Mouse (Mus musculus) adrenal gland, adult 2 months (tissue): ENCODE measurements around the gene Hdac1. TPM values are rescaled to one million over a fixed set of nuclear protein-coding genes. Genes with fewer than 3 reads are reported as not detected.

Experiments used
- DNase-seq: peaks from one replicate; pipeline ENCODE4 v3.0.0; 2021
- microRNA-seq, 2 experiments: library from miRNA; unstranded; fragments of <30 nt; microRNA quantifications; one replicate each; pipeline ENCODE4 v1.2.0; 2021
- polyA plus RNA-seq: library from polyadenylated mRNA; depleted of rRNA; stranded (reverse); fragments of >200 nt; gene quantifications from 2 replicates; pipeline ENCODE4 v1.2.3, GENCODE M21; 2012; rRNA removed
- total RNA-seq, 2 experiments: library from RNA; stranded (reverse); gene quantifications; 2 replicates each; pipeline ENCODE4 v1.2.3; 2021

The Hdac1 gene
- total and polyA plus RNA-seq, 3 experiments, result 17.2 to 53.9 (median 44.4) TPM

- no peak for DNase-seq
Observed at GRCm38 (mm10) chr4:129476047-129476446, 66.5 kb downstream of the Hdac1 start.

Small RNAs within 50 kb of the gene (microRNA-seq; reads per million reads assigned to microRNA genes)
- gene Mir8119, result 0 reads per million in 2 experiments

Other genes with a start within 250 kb of the Hdac1 start
- 100 to 1,000 TPM; 116 to 144 TPM for gene Rbbp4, start 207.3 kb downstream of the Hdac1 start, total RNA-seq
- 9.7 and 10.4 TPM in 2 replicates for gene Rbbp4, start 207.3 kb downstream of the Hdac1 start, polyA plus RNA-seq
- gene Zbtb8os, start 207.0 kb downstream of the Hdac1 start, total RNA-seq, result 10 to 100 TPM; 42.7 to 48.4 TPM
- gene Zbtb8os, start 207.0 kb downstream of the Hdac1 start, polyA plus RNA-seq, result 4.1 and 5.3 TPM in 2 replicates
- gene Zbtb8a, start 164.6 kb downstream of the Hdac1 start, total RNA-seq, result 1 to 10 TPM; 6.1 to 6.4 TPM
- 2.4 and 2.7 TPM in 2 replicates for gene Zbtb8a, start 164.6 kb downstream of the Hdac1 start, polyA plus RNA-seq
- gene Zbtb8b, start 101.9 kb downstream of the Hdac1 start, total RNA-seq, result under 1 TPM; 0.12 to 0.35 TPM
- gene Zbtb8b, start 101.9 kb downstream of the Hdac1 start, polyA plus RNA-seq, result 0.07 TPM in 1 of 2 replicates, not detected in the other
- gene Bsdc1, start 81.1 kb downstream of the Hdac1 start, total RNA-seq, result 10 to 100 TPM; 72.1 to 72.4 TPM
- gene Bsdc1, start 81.1 kb downstream of the Hdac1 start, polyA plus RNA-seq, result 15.1 and 18.8 TPM in 2 replicates
- not detected for gene Tssk3, start 51.7 kb downstream of the Hdac1 start, total RNA-seq
- not detected in 2 replicates for gene Tssk3, start 51.7 kb downstream of the Hdac1 start, polyA plus RNA-seq
- not detected for gene Fam229a, start 51.5 kb downstream of the Hdac1 start, total RNA-seq
- gene Fam229a, start 51.5 kb downstream of the Hdac1 start, polyA plus RNA-seq, result 1.0 and 2.1 TPM in 2 replicates
- 10 to 100 TPM; 39.8 to 46.4 TPM for gene Marcksl1, start 29.1 kb downstream of the Hdac1 start, total RNA-seq
- 48.8 and 67.4 TPM in 2 replicates for gene Marcksl1, start 29.1 kb downstream of the Hdac1 start, polyA plus RNA-seq
- 1 to 10 TPM; 3.2 to 4.1 TPM for gene Lck, start 30.9 kb upstream of the Hdac1 start, total RNA-seq
- 1.2 and 1.7 TPM in 2 replicates for gene Lck, start 30.9 kb upstream of the Hdac1 start, polyA plus RNA-seq
- gene Fam167b, start 35.8 kb upstream of the Hdac1 start, total RNA-seq, result 10 to 100 TPM; 29.6 to 31.1 TPM
- gene Fam167b, start 35.8 kb upstream of the Hdac1 start, polyA plus RNA-seq, result 53.7 and 75.5 TPM in 2 replicates
- gene Eif3i, start 57.9 kb upstream of the Hdac1 start, total RNA-seq, result 100 to 1,000 TPM; 171 to 194 TPM
- gene Eif3i, start 57.9 kb upstream of the Hdac1 start, polyA plus RNA-seq, result 147 and 171 TPM in 2 replicates
- gene Tmem234, start 58.0 kb upstream of the Hdac1 start, total RNA-seq, result 100 to 1,000 TPM in 1 of 2 experiments, 10 to 100 TPM in 1; 90.9 to 100 TPM
- 108 and 125 TPM in 2 replicates for gene Tmem234, start 58.0 kb upstream of the Hdac1 start, polyA plus RNA-seq
- gene Dcdc2b, start 71.5 kb upstream of the Hdac1 start, total RNA-seq, result 1 to 10 TPM; 1.8 to 2.4 TPM
- gene Dcdc2b, start 71.5 kb upstream of the Hdac1 start, polyA plus RNA-seq, result 4.5 and 7.4 TPM in 2 replicates
- 10 to 100 TPM; 28.2 to 32.0 TPM for gene Iqcc, start 76.4 kb upstream of the Hdac1 start, total RNA-seq
- gene Iqcc, start 76.4 kb upstream of the Hdac1 start, polyA plus RNA-seq, result 56.0 and 63.9 TPM in 2 replicates
- gene Ccdc28b, start 81.2 kb upstream of the Hdac1 start, total RNA-seq, result 10 to 100 TPM; 22.1 to 33.4 TPM
- gene Ccdc28b, start 81.2 kb upstream of the Hdac1 start, polyA plus RNA-seq, result 23.9 and 24.3 TPM in 2 replicates
- gene Txlna, start 98.4 kb upstream of the Hdac1 start, total RNA-seq, result 10 to 100 TPM; 56.0 to 66.6 TPM
- gene Txlna, start 98.4 kb upstream of the Hdac1 start, polyA plus RNA-seq, result 25.2 and 28.9 TPM in 2 replicates
- 10 to 100 TPM; 82.7 to 93.8 TPM for gene Kpna6, start 130.1 kb upstream of the Hdac1 start, total RNA-seq
- gene Kpna6, start 130.1 kb upstream of the Hdac1 start, polyA plus RNA-seq, result 23.7 and 31.1 TPM in 2 replicates
- 10 to 100 TPM; 10.3 to 15.1 TPM for gene Tmem39b, start 154.1 kb upstream of the Hdac1 start, total RNA-seq
- 26.5 and 28.8 TPM in 2 replicates for gene Tmem39b, start 154.1 kb upstream of the Hdac1 start, polyA plus RNA-seq
- gene Khdrbs1, start 199.6 kb upstream of the Hdac1 start, total RNA-seq, result 10 to 100 TPM; 65.0 to 66.3 TPM
- 114 and 124 TPM in 2 replicates for gene Khdrbs1, start 199.6 kb upstream of the Hdac1 start, polyA plus RNA-seq